Mouse (Mus musculus): Measurements from ENCODE around the gene Stmn3. TPM values are rescaled to one million over a fixed set of nuclear protein-coding genes. Genes with fewer than 3 reads are reported as not detected.

Gene Stmn3
- polyA plus RNA-seq (2015; fragmentation: Nextera tagmentation; extraction: Ambion mirVana): 1.5 and 2.4 TPM in 2 replicates

GRCm38 (mm10) chr2:181314080-181314810 is at the start of gene Stmn3:
Stmn3 (minus strand) TSS chr2:181314500.
- Histone ChIP-seq H3K4me1 (peaks cover 12% of the 10 kb centered on the region), H3K9ac (no peak within 1 kb of the TSS), H3K27ac (replicated peaks) (no peak within 1 kb of the TSS), H3K36me3 (no peaks in the 10 kb centered on the region), H3K27me3 (replicated peaks) (peaks cover 82% of the 10 kb centered on the region), H3K4me3 (peak within 1 kb of the TSS; percentile 24), H3K9me3 (no peaks in the 10 kb centered on the region), H3K4me2 (peak within 1 kb of the TSS; percentile 56)
- ATAC-seq (ENCODE audit: extremely low read depth, insufficient number of reproducible peaks, low FRiP score, low TSS enrichment): no peak
- 6% methylated on average over 19 of the region's 23 CpGs for WGBS

- H3K9me3 ChIP-seq: no peaks in the 10 kb centered on the region
- H3K4me2 ChIP-seq: peak overlapping the region; percentile 95
- H3K27ac ChIP-seq (replicated peaks): no peak overlapping the region
- H3K4me3 ChIP-seq: peak overlapping the region; percentile 70
- peak overlapping the region; percentile 86 for H3K9ac ChIP-seq
- no peak for ATAC-seq (ENCODE audit: extremely low read depth, insufficient number of reproducible peaks, low FRiP score, low TSS enrichment)
- WGBS: 79% methylated on average over 3 of the region's 3 CpGs
- no peaks in the 10 kb centered on the region for H3K27me3 ChIP-seq (replicated peaks)
- peaks cover 34% of the 10 kb centered on the region for H3K4me1 ChIP-seq
- H3K36me3 ChIP-seq: peaks cover 60% of the 10 kb centered on the region
These were observed 49.6 kb upstream of the Stmn3 start for GRCm38 (mm10) chr2:181363946-181364345.

- Histone ChIP-seq H3K9me3 (no peaks in the 10 kb centered on the region), H3K36me3 (peaks cover 100% of the 10 kb centered on the region), H3K27me3 (replicated peaks) (no peaks in the 10 kb centered on the region), H3K4me1 (no peaks in the 10 kb centered on the region), H3K27ac (replicated peaks) (no peak overlapping the region), H3K9ac (no peak overlapping the region), H3K4me3 (no peak overlapping the region), H3K4me2 (no peak overlapping the region)
- no peak for ATAC-seq (ENCODE audit: extremely low read depth, insufficient number of reproducible peaks, low FRiP score, low TSS enrichment)
- WGBS: 74% methylated on average over 3 of the region's 3 CpGs
These were observed 42.5 kb upstream of the Stmn3 start for GRCm38 (mm10) chr2:181356780-181357179.

- H3K27ac ChIP-seq (replicated peaks): peak overlapping the region; percentile 77
- peaks cover 16% of the 10 kb centered on the region for H3K4me1 ChIP-seq
- no peak overlapping the region for H3K4me3 ChIP-seq
- no peaks in the 10 kb centered on the region for H3K9me3 ChIP-seq
- peak overlapping the region; percentile 24; the same call in 1 of the 2 replicates for H3K4me2 ChIP-seq
- 45% methylated on average over 6 of the region's 6 CpGs for WGBS
- no peaks in the 10 kb centered on the region for H3K27me3 ChIP-seq (replicated peaks)
- no peak overlapping the region for H3K9ac ChIP-seq
- no peak for ATAC-seq (ENCODE audit: extremely low read depth, insufficient number of reproducible peaks, low FRiP score, low TSS enrichment)
- peaks cover 83% of the 10 kb centered on the region for H3K36me3 ChIP-seq
These were observed 28.5 kb upstream of the Stmn3 start for GRCm38 (mm10) chr2:181342766-181343165.

- 90% methylated on average over 4 of the region's 4 CpGs for WGBS
These were observed 26.1 kb upstream of the Stmn3 start for GRCm38 (mm10) chr2:181340426-181340825.

GRCm38 (mm10) chr2:181334023-181334422 is 19.7 kb upstream of the Stmn3 start:
- no peak for ATAC-seq (ENCODE audit: extremely low read depth, insufficient number of reproducible peaks, low FRiP score, low TSS enrichment)
- peaks cover 6% of the 10 kb centered on the region for H3K4me1 ChIP-seq
- H3K9ac ChIP-seq: no peak overlapping the region
- H3K27me3 ChIP-seq (replicated peaks): no peaks in the 10 kb centered on the region
- no peak overlapping the region for H3K4me3 ChIP-seq
- no peaks in the 10 kb centered on the region for H3K9me3 ChIP-seq
- 60% methylated on average over 3 of the region's 3 CpGs for WGBS
- H3K36me3 ChIP-seq: peaks cover 92% of the 10 kb centered on the region
- H3K27ac ChIP-seq (replicated peaks): no peak overlapping the region
- H3K4me2 ChIP-seq: no peak overlapping the region

More at GRCm38 (mm10) chr2:181340426-181340825, 26.1 kb upstream of the Stmn3 start:
- no peaks in the 10 kb centered on the region for H3K9me3 ChIP-seq
- no peak overlapping the region for H3K4me2 ChIP-seq
- peaks cover 16% of the 10 kb centered on the region for H3K4me1 ChIP-seq
- H3K27ac ChIP-seq (replicated peaks): no peak overlapping the region
- no peak overlapping the region for H3K9ac ChIP-seq
- no peak for ATAC-seq (ENCODE audit: extremely low read depth, insufficient number of reproducible peaks, low FRiP score, low TSS enrichment)
- H3K4me3 ChIP-seq: no peak overlapping the region
- no peaks in the 10 kb centered on the region for H3K27me3 ChIP-seq (replicated peaks)
- H3K36me3 ChIP-seq: peaks cover 88% of the 10 kb centered on the region

- Histone ChIP-seq H3K27ac (replicated peaks) (no peak overlapping the region), H3K27me3 (replicated peaks) (no peaks in the 10 kb centered on the region), H3K4me3 (no peak overlapping the region), H3K4me1 (peaks cover 6% of the 10 kb centered on the region), H3K9me3 (no peaks in the 10 kb centered on the region), H3K4me2 (no peak overlapping the region), H3K36me3 (peaks cover 92% of the 10 kb centered on the region), H3K9ac (no peak overlapping the region)
- no peak for ATAC-seq (ENCODE audit: extremely low read depth, insufficient number of reproducible peaks, low FRiP score, low TSS enrichment)
These were observed 18.2 kb upstream of the Stmn3 start for GRCm38 (mm10) chr2:181332542-181332941.

GRCm38 (mm10) chr2:181326098-181326497 is 11.8 kb upstream of the Stmn3 start:
- WGBS: 84% methylated on average over 2 of the region's 2 CpGs
- Histone ChIP-seq H3K36me3 (peaks cover 94% of the 10 kb centered on the region), H3K9me3 (no peaks in the 10 kb centered on the region), H3K4me3 (no peak overlapping the region), H3K4me2 (no peak overlapping the region), H3K27ac (replicated peaks) (no peak overlapping the region), H3K4me1 (peaks cover 6% of the 10 kb centered on the region), H3K9ac (no peak overlapping the region), H3K27me3 (replicated peaks) (no peaks in the 10 kb centered on the region)
- no peak for ATAC-seq (ENCODE audit: extremely low read depth, insufficient number of reproducible peaks, low FRiP score, low TSS enrichment)

- no peak overlapping the region for H3K4me2 ChIP-seq
- H3K27me3 ChIP-seq (replicated peaks): peaks cover 8% of the 10 kb centered on the region
- H3K9ac ChIP-seq: no peak overlapping the region
- no peak overlapping the region for H3K27ac ChIP-seq (replicated peaks)
- peaks cover 59% of the 10 kb centered on the region for H3K36me3 ChIP-seq
- no peak for ATAC-seq (ENCODE audit: extremely low read depth, insufficient number of reproducible peaks, low FRiP score, low TSS enrichment)
- WGBS: 78% methylated on average over 5 of the region's 5 CpGs
- H3K9me3 ChIP-seq: no peaks in the 10 kb centered on the region
- H3K4me1 ChIP-seq: peaks cover 15% of the 10 kb centered on the region
- no peak overlapping the region for H3K4me3 ChIP-seq
These were observed 7.8 kb upstream of the Stmn3 start for GRCm38 (mm10) chr2:181322136-181322535.

GRCm38 (mm10) chr2:181320103-181320499 is 5.8 kb upstream of the Stmn3 start:
- Histone ChIP-seq H3K36me3 (peaks cover 38% of the 10 kb centered on the region), H3K27ac (replicated peaks) (peak overlapping the region; percentile 76), H3K9ac (peak overlapping the region; percentile 84), H3K4me3 (peak overlapping the region; percentile 61), H3K4me1 (peaks cover 15% of the 10 kb centered on the region), H3K27me3 (replicated peaks) (peaks cover 28% of the 10 kb centered on the region), H3K4me2 (peak overlapping the region; percentile 87), H3K9me3 (no peaks in the 10 kb centered on the region)
- 11% methylated on average over 7 of the region's 7 CpGs for WGBS
- no peak for ATAC-seq (ENCODE audit: extremely low read depth, insufficient number of reproducible peaks, low FRiP score, low TSS enrichment)

- no peaks in the 10 kb centered on the region for H3K9me3 ChIP-seq
- peaks cover 34% of the 10 kb centered on the region for H3K27me3 ChIP-seq (replicated peaks)
- peak; percentile 72; the same call in 1 of the 2 replicates for ATAC-seq (ENCODE audit: extremely low read depth, insufficient number of reproducible peaks, low FRiP score, low TSS enrichment)
- H3K4me2 ChIP-seq: peak within 1 kb of the TSS; percentile 87
- H3K27ac ChIP-seq (replicated peaks): peak within 1 kb of the TSS; percentile 76
- H3K9ac ChIP-seq: peak within 1 kb of the TSS; percentile 84
- peaks cover 32% of the 10 kb centered on the region for H3K36me3 ChIP-seq
- peak within 1 kb of the TSS; percentile 61 for H3K4me3 ChIP-seq
- 7% methylated on average over 40 of the region's 40 CpGs for WGBS
- peaks cover 15% of the 10 kb centered on the region for H3K4me1 ChIP-seq
These were observed 5.2 kb upstream of the Stmn3 start, which contains the start of gene Rtel1 for GRCm38 (mm10) chr2:181319248-181320102. Rtel1 (plus strand) TSS chr2:181319739.
